Mouse (Mus musculus) ovary, postnatal 36 days (tissue): ENCODE data around the gene Svs3b.
"Not testable (repeated sequence)": the region's sequence is repeated elsewhere in the genome, so short reads cannot be mapped to it uniquely, and the experiment has no call there.

Source experiments
- DNase-seq: peaks from one replicate; pipeline ENCODE4 v3.0.0; 2022; ENCODE audit warnings: low spot score, mixed read lengths

Gene Svs3b

DNA sequence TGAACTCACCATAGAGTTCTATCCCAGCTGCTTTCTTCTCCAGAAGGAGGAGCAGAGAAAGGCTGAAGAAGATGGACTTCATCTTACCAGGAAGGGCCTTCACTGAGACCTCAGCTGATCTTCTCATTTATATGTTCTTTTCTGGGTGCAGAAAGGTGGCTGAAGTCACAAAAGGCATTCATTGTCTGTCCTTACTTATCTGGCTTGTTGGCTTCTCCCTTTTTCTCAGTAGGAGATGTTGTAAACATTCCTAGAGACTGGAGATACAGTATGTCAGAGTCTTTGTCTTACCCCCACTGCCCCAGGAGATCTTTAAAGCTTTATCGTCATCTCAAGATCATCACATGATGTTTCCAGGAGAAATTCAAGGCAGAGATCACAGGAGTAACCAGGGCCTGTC is at the start of gene Svs3b:
TSS of gene Svs3b (minus strand) at position 101 of the 400 bp plus-strand sequence.
- not testable (repeated sequence) for DNase-seq

DNA sequence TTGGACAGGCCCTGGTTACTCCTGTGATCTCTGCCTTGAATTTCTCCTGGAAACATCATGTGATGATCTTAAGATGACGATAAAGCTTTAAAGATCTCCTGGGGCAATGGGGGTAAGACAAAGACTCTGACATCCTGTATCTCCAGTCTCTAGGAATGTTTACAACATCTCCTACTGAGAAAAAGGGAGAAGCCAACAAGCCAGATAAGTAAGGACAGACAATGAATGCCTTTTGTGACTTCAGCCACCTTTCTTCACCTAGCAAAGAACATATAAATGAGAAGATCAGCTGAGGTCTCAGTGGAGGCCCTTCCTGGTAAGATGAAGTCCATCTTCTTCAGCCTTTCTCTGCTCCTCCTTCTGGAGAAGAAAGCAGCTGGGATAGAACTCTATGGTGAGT is 32.5 kb upstream of the Svs3b start, which contains the start of gene Svs3a:
TSS of gene Svs3a (plus strand) at position 301 of the 400 bp plus-strand sequence.
- DNase-seq: not testable (repeated sequence)

DNA sequence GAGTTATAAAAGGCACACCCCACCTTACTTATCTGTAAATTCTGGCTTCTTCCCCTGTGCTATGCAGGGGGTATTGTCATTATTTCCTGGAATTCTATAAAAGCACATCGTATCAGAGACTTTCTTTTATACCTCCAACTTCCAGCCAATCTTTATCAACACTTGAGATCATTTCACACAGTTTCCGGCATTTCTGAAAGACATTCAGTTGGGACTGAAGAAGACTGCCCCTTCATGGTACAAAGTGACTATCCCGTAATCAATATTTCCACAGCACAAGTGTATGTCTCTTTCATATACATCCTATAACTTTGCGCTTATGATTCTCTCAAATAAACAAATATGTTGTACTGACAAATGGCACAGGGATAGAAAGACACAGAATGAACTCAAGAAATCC is 21.9 kb upstream of the Svs3b start, which contains the start of gene Svs4:
TSS of gene Svs4 (minus strand) at position 101 of the 400 bp plus-strand sequence.
- DNase-seq: no peak

DNA sequence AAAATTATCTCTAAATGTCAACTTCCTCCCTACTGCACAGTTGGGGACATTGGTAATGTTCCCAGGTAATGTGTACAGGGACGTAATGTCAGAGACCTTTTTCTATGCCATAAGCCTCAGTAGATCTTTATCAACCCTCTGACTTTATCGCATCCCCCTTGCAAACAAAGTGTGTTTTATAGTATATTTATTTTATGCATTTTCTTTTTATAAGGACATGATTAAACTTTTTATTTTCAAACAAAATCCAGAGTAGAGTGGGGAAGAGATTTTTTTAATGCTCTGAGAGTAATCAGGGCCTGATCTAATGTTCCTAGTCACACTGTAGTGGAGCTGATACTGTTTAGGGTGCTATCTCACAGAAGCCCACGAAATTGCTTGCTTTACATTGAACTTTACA is 18.1 kb downstream of the Svs3b start, which contains the start of gene Svs2:
TSS of gene Svs2 (minus strand) at position 101 of the 400 bp plus-strand sequence.
- DNase-seq: no peak

DNA sequence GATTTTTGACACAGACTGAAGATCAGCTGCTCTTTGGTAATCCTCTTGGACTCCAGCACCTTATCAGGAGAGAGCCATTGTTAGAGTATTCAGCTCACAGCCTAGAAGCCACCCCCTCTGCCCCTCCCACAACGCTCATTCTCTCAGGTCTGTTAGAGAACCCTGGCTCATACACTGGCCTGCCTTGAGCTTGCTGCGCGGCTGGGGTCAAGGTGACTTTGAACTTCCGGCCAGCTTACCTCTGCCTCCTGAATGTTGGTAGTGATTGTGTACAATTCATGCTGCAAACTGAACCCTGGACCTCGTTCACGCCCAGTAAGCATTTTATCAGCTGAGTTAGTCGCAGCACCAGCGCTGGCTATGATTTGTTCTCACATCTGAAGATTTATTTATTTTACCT is 23.8 kb downstream of the Svs3b start:
- DNase-seq: no peak

DNA sequence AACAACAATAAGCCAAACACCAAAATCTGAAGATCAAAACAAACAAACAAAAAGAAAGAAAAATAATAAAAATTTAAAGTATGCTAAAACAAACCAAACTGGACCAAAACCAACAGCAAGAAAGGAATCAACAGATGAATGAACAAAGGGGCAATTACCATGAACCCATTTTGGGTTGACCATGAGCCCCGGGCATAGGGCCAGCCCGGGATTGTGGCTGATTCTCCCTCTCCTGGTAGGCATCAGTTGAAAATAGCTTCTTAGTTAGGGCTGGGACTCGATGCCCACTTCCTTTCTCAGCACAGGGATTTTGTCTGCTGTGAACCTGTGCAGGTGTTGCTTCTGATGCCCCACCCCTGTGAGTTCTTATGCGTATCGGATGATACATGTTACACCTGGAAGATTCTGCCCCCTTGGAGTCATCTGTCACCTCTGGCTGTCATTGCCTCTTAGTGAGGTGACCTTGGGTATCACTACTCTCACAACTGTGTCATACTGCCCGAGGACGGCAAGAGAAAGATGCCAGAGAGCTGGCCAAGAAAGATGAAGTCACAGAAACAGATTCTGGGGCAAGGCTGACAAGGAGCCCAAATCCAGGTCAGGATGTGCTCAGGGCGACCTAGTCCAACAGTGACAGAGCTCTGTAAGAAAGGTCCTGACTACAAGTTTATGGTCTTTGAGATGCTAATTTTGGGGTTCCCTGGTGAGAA is 27.9 kb downstream of the Svs3b start:
- DNase-seq: no peak

DNA sequence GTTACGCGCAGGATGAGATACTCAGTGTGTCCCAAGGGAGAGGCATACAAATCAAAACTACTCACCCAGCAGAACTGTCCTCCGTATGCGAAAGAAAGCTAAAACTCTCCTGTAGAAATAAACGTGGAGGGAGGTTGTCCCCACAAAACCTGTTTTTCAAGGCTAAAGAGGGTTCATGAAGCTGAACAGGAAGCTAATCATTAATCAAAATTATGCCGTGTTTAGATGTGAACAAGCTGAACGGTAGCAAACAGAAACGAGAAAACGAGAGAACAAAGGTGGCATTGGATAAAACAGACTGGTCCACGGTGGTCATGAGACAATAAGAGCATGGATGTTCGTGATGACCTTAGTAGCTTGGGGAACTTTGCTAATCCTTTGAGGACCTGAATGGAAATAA is 34.9 kb downstream of the Svs3b start, which contains the start of gene Wfdc15b:
TSS of gene Wfdc15b (minus strand) at position 139 of the 400 bp plus-strand sequence.
- DNase-seq: no peak

DNA sequence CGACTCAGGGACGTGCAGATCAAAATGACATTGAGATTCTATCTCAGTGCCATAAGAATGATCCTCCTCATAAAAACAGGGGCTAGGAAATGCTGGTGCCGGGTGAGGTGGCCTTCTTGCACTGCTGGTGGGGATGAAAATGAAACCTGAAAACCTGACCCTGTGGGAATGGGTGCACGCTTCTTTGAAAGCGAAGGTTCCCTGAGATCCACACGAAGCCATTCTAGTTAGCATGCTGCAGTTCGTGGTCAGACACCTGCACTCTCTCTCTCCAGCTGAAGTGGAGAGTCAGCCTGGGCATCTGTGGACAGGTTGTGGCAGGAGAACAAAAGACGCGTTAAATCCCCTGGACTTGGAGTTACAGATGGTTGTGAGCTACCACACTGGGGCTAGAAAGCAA is 37.1 kb downstream of the Svs3b start:
- DNase-seq: no peak

DNA sequence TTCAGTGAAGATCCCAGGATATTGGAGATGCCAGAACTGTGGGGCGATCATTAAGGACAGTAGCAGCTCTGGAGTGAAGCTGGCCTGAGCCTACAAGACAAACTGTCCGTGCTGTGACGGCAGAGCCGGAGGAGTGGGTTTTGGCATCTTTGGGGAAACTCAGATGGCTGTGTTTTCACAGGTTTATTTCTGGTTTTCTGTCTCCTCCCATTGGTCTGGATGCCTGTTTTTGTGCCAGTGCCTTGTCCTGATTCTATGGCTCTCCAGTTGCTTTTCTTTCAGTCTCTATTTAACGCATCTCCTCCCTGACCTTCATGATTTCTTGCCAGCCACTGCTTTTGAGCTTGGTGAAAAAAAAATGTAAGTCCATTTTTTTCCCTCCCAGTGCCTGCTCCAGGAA is 43.7 kb downstream of the Svs3b start:
- no peak for DNase-seq

DNA sequence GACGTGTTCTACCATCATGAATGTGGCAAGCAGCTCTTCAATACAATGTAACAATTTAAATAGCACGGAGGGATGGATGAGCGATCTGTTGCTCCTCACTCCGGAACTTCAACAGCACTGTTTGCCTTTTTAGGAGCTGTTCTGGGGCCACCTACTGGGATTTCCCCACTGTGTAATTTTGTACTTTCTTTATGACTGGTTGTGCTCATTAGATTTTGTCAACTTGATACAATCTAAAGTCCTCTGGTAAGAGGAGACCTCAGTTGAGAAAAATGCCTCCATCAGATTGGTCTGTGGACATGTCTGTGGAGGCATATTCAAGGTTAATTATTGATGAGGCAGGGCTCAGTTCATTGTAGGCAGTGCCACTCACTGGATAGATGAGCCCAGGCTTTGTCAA is 45.5 kb downstream of the Svs3b start:
- DNase-seq: no peak

DNA sequence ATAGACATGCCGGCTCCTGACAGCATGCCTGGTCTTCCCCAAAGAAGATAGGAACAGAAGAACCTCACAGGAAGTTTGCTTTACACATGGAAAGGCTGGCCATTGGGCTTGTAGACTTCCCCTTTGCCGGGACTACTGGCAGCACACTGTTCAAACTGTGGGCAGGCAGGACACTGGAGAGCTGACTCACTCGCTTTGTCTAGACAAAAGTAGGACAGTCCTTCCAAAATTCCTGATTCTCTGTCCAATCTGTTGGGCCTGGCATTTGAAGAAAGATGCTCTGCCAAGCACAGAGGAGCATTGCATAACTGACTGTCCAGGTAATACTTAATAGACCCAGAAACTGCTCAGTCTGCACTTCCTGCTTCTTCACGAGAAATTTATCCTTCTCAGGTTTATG is 49.8 kb downstream of the Svs3b start:
- DNase-seq: no peak

DNA sequence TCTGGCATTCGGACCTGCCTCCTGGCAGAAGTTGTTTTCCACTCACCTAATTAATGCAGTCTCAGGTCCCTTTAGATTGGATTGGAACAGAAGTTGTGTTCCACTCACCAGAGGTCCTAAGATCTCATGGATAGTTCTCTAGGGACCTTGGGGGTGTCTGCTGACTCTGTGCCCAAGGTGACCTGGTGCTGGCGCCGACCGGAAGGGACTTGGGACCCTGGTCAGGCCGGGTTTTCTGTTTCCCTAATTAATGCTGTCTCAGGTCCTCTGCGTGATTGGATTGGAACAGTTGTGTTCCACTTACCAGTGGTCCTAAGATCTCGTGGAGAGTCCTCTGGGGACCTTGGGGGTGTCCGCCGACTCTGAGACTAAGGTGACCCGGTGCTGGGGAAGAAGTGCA is 50.4 kb downstream of the Svs3b start:
- not testable (repeated sequence) for DNase-seq
